Mouse (Mus musculus): ENCODE results near the gene Fahd2a.

DNA sequence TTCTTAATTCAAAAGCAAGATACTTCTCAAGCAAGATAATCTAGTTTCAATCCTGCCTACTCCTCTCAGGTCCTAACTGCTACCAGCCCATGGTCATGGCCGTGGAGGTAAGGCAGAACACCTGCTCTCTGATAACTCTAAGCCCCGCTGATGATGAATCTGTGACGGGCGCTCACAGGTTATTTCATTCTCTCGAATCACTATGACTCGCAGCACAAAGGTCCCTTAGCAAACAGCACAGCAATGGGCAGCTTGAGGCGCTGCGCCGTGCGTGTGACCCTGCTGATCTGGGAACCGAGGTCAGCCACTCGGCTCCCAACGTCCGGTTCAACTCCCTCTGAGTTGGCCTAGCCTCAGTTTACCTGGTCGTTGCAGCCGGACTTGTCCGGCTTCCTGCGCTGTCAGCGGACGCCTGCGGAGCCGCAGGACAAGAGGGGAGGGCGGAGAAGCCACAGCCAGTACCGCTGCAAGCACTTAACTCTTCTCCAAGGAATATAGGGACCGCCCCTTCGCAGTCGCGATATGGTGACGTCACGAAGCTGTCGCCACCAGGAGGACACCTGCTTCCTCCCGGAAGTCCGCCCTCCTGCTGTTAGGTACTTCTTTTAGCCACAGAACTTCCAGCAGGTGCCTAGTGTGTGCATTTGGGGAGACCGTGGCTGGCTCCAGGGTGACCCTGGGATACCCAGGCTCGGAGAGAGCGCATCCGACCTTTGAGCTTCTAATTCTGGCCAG is at the start of gene Fahd2a:
- TF ChIP-seq EP300 (optimal IDR thresholded peaks at IDR 0.05), result no peak
- peak; percentile 8 for TF ChIP-seq CTCF (IDR thresholded peaks at IDR 0.05; ENCODE audit: low read depth)
